Mouse (Mus musculus) spleen, adult 2 months (tissue): ENCODE measurements at regions not wholly inside any gene's neighbourhood (a gene's known extent, or its start where the extent isn't known, plus 50 kb on each side); places are given as distances from the start of the nearest gene placed in this dataset.

Source experiments
- DNase-seq, 2 experiments: peaks; one replicate each; pipeline versions ENCODE4 v3.0.0 to v3.0.0-alpha.2; 2012 to 2021; ENCODE audit warnings: low spot score in 2 of 2, low read depth in 1 of 2
- H3K27ac ChIP-seq: fragments of 200-500 bp; 2 replicates; pipeline ENCODE4 v1.5.1; 2012; ENCODE audit warnings: low read length, inconsistent platforms; ENCODE audit not compliant: insufficient read depth
- H3K27me3 ChIP-seq: fragments of 200-500 bp; 2 replicates; pipeline ENCODE4 v1.6.1; 2012; ENCODE audit warnings: mild to moderate bottlenecking, moderate library complexity, low read length, inconsistent platforms; ENCODE audit not compliant: control insufficient read depth, insufficient read depth
- H3K36me3 ChIP-seq: fragments of 200-500 bp; 2 replicates; pipeline ENCODE4 v1.6.1; 2012; ENCODE audit warnings: mild to moderate bottlenecking, low read length, inconsistent platforms; ENCODE audit not compliant: control insufficient read depth, insufficient read depth
- H3K4me1 ChIP-seq: fragments of 200-500 bp; 2 replicates; pipeline ENCODE4 v1.6.1; 2011; ENCODE audit warnings: inconsistent platforms; ENCODE audit not compliant: control insufficient read depth, insufficient read depth, insufficient read length
- H3K4me3 ChIP-seq: fragments of 200-500 bp; 2 replicates; pipeline ENCODE4 v1.5.1; 2011; ENCODE audit warnings: mild to moderate bottlenecking, inconsistent platforms; ENCODE audit not compliant: insufficient read depth, insufficient read length; ENCODE audit errors: extremely low read depth
- CTCF ChIP-seq: fragments of 200-500 bp; IDR thresholded peaks from 2 replicates; pipeline ENCODE4 v1.5.1; 2011; ENCODE audit warnings: mild to moderate bottlenecking, inconsistent platforms; ENCODE audit not compliant: insufficient read depth, insufficient read length, insufficient replicate concordance; ENCODE audit errors: extremely low read depth
- POLR2A ChIP-seq: fragments of 200-500 bp; IDR thresholded peaks from 2 replicates; pipeline ENCODE4 v1.6.1; 2011; ENCODE audit warnings: low read depth, low read length, inconsistent platforms
- WGBS: fragments of 180-500 bp; shearing (Covaris S2); methylation state at CpG from one replicate; pipeline ENCODE4 v1.1.7; 2018; 5-methylcytosine and 5-hydroxymethylcytosine counted together

DNA sequence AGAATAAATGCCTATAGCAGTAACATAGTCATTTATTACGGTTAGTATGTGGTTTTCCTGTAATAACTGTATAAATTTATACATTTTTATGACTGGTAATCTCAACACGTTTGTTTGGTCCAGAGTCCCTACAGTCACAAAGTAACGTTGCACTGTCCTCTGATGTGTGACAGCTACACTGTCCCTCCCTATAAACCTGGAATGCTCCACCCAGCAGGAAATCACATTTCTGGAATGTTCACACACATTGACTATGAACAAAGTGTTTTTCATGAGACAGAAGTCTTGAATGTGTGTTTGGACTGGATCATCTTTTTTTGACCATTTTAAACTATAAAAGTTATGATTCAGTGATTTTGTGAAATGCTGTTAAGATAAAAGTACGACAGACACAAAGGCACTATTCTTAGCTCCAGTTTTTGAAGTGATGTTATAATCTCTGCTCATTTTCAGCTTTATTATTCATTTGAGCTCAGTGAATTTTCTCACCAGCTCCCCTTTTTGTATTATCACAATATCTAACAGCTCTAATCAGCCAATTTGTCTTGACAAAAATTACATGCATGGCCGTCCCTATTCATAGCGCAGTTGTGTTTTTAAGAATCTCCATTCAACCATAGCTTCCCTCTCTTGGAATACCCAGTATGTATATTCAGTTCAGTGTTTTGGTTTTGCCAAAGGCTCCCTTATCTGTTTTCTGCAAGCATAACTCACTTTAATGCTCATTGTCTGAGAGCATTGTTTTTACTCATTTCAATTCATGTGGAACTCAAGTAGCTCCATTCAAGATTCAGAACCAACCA, 257.0 kb upstream of the Fam98a start:
- no peaks in the 10 kb centered on the region for H3K27me3 ChIP-seq
- TF ChIP-seq CTCF, result no peak
- TF ChIP-seq POLR2A, result no peak
- H3K27ac ChIP-seq, result no peak overlapping the region
- WGBS, result 75% methylated on average over 6 of the region's 6 CpGs
- no peak overlapping the region for H3K4me3 ChIP-seq
- no peak for DNase-seq
- no peaks in the 10 kb centered on the region for H3K4me1 ChIP-seq
- no peaks in the 10 kb centered on the region for H3K36me3 ChIP-seq

DNA sequence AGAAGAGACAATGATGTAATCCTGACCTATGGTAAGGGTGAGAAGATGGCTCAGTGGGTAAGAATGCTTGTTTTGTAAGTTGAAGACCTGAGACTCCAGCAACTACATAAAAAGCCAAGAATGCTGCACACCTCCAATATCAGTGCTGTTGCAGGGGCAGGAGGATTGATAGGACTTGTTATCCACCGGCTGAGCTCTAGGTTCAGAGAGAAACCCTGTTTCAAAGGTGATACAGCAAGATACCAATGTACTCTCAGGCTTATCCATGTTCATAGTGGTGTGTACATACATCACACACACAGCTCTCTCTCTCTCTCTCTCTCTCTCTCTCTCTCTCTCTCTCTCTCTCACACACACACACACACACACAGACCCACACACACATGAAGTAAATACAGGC, 256.3 kb upstream of the Fam98a start:
- Histone ChIP-seq H3K27ac (no peak overlapping the region), H3K4me3 (no peak overlapping the region), H3K4me1 (no peaks in the 10 kb centered on the region), H3K27me3 (no peaks in the 10 kb centered on the region), H3K36me3 (no peaks in the 10 kb centered on the region)
- DNase-seq, result no peak
- 70% methylated on average over 1 of the region's 1 CpGs for WGBS
- TF ChIP-seq POLR2A, result no peak
- TF ChIP-seq CTCF, result no peak

DNA sequence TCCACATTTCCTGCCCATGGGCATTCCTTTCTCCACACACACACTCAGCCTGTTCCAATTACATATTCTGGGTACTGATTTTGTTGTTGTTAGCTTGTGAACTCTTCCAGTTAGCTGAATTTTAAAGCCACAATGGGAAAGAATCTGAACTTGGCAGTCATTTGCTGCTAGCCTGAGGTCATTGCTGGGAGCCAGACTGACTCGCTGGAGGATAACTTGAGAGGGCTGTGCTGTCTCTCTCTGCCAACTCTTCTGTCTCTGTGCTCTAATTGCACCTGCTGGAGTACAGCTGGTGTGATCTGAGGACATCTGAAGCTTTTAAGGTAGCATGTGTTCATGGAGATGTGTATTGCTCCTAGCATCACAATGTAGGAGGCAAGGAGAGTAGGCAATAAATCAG, 252.6 kb upstream of the Fam98a start:
- 76% methylated on average over 1 of the region's 1 CpGs for WGBS
- no peaks in the 10 kb centered on the region for H3K4me1 ChIP-seq

DNA sequence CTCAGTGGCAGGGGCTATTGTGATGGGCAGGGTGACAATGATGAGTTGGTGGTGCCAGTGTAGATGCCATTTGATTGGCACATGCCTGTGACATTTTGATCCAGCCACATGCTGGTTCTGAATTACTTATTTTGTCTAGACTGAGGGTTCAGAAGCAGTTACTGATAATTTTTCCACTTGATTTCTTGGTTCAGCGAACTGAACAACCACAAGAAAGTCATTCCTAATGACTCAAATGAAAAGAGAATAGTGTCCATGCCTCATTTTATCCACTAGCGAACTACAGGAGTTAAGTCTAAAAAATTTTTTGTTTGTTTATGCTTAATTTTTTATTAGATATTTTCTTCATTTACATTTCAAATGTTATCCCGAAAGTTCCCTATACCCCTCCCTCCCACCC, 244.6 kb upstream of the Fam98a start:
- H3K27me3 ChIP-seq, result no peaks in the 10 kb centered on the region
- no peaks in the 10 kb centered on the region for H3K4me1 ChIP-seq
- TF ChIP-seq CTCF (no peak), POLR2A (no peak)
- H3K36me3 ChIP-seq, result no peaks in the 10 kb centered on the region
- no peak overlapping the region for H3K27ac ChIP-seq
- no peak for DNase-seq
- WGBS, result 76% methylated on average over 3 of the region's 3 CpGs
- no peak overlapping the region for H3K4me3 ChIP-seq

More for the DNA sequence above, 252.6 kb upstream of the Fam98a start:
- Histone ChIP-seq H3K27me3 (no peaks in the 10 kb centered on the region), H3K27ac (no peak overlapping the region), H3K4me3 (no peak overlapping the region), H3K36me3 (no peaks in the 10 kb centered on the region)
- DNase-seq, result no peak
- no peak for TF ChIP-seq CTCF
- TF ChIP-seq POLR2A, result no peak

DNA sequence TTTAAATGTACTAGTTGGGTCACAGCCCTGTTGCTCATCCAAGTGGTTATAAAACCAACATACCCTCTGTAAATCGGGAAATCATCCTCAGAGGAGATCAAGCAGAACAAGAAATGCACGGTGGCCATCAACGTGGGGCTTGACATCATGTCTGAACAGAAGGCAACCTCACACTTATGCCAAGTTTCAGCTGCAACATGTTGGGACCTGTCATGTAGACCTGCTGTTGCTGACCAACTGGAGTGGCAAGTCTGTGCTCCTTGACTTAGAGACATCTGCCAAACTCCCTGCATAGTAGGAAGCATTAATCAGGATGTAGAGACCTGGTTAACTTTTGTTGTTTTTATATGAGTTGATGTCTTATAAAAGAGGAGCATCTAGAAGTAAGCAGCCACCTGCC, 244.0 kb upstream of the Fam98a start:
- H3K27me3 ChIP-seq, result no peaks in the 10 kb centered on the region
- no peak overlapping the region for H3K27ac ChIP-seq
- no peak for DNase-seq
- no peaks in the 10 kb centered on the region for H3K36me3 ChIP-seq
- TF ChIP-seq POLR2A (no peak), CTCF (no peak)
- H3K4me3 ChIP-seq, result no peak overlapping the region
- H3K4me1 ChIP-seq, result no peaks in the 10 kb centered on the region
- 92% methylated on average over 3 of the region's 3 CpGs for WGBS

DNA sequence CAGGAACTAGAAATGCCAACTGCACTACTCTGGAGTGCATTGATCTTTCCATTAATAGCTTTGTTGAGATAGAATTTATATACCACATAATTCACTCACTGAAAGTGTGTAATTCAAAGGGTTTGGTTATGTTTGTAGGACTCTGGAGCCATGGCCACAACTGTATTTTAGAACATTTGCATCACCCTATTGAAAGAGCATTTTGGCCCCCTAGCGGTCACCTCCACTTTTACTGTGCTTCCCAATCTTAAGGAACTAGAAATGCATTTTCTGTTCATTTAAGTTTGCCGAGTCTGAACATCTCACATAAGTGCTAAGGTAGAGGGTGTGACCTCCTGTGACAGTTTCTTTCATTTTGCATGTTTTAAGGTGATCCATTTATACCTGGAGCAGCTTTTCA, 228.0 kb upstream of the Fam98a start:
- no peak overlapping the region for H3K4me3 ChIP-seq
- H3K4me1 ChIP-seq, result no peaks in the 10 kb centered on the region
- TF ChIP-seq CTCF (no peak), POLR2A (no peak)
- 40% methylated on average over 2 of the region's 2 CpGs for WGBS
- no peak for DNase-seq
- H3K36me3 ChIP-seq, result no peaks in the 10 kb centered on the region
- H3K27ac ChIP-seq, result no peak overlapping the region
- no peaks in the 10 kb centered on the region for H3K27me3 ChIP-seq

DNA sequence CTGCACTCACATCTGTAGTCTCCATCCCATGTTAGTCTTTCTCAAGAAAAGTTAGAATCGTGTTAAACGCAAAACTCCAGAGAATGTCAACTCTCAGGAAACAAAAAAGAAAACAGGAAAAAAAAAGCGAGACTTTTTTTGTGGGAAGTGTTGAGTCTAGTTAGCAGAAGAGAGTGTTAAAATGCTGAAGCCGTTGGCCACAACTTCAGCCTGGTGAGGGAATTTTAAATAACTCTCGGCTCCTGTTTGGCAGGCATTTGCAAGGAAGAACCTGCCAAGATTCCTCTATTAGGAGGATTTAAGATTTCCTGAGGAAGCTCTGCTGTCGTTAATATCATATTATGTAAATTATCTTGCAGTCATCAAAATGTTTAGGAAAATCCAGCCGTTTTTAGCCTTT, 224.9 kb upstream of the Fam98a start:
- no peaks in the 10 kb centered on the region for H3K36me3 ChIP-seq
- H3K4me1 ChIP-seq, result no peaks in the 10 kb centered on the region
- no peak overlapping the region for H3K27ac ChIP-seq
- TF ChIP-seq POLR2A, result no peak
- TF ChIP-seq CTCF, result no peak
- H3K4me3 ChIP-seq, result no peak overlapping the region
- no peaks in the 10 kb centered on the region for H3K27me3 ChIP-seq
- DNase-seq, result no peak
- 45% methylated on average over 7 of the region's 7 CpGs for WGBS
